Mouse (Mus musculus) kidney, embryonic 14.5 days (tissue): Measurements from ENCODE around the gene Izumo4. TPM values are rescaled to one million over a fixed set of nuclear protein-coding genes. Genes with fewer than 3 reads are reported as not detected.
A peak's percentile ranks its signal among the peaks of the same experiment; 100 is the strongest.

Experiments used
- ATAC-seq: fragments of 200-750 bp; cut with Nextera tagmentation; 2 replicates; pipeline ENCODE4 v1.8.0; 2017; ENCODE audit warnings: moderate number of reproducible peaks, mild to moderate bottlenecking, moderate TSS enrichment, moderate library complexity; ENCODE audit not compliant: low FRiP score, low TSS enrichment
- H3K27ac ChIP-seq: fragments of 300-500 bp; sonication (generic); 2 replicates; pipeline ENCODE4 v1.5.1; 2014; ENCODE audit warnings: low read depth, mild to moderate bottlenecking, low read length, moderate library complexity, mixed read lengths
- H3K27me3 ChIP-seq: fragments of 300-500 bp; sonication (generic); 2 replicates; pipeline ENCODE4 v1.6.1; 2014; ENCODE audit warnings: mild to moderate bottlenecking, low read length; ENCODE audit not compliant: control insufficient read depth, insufficient read depth
- H3K36me3 ChIP-seq: fragments of 300-500 bp; sonication (generic); 2 replicates; pipeline ENCODE4 v1.6.1; 2014; ENCODE audit warnings: low read length, mixed read lengths; ENCODE audit not compliant: control insufficient read depth, insufficient read depth
- H3K4me1 ChIP-seq: fragments of 300-500 bp; sonication (generic); 2 replicates; pipeline ENCODE4 v1.6.1; 2014; ENCODE audit warnings: low read length, mixed read lengths; ENCODE audit not compliant: control insufficient read depth, insufficient read depth
- H3K4me2 ChIP-seq: fragments of 300-500 bp; sonication (generic); replicated peaks from 2 replicates; pipeline ENCODE4 v1.6.1; 2014; ENCODE audit warnings: low read depth, mild to moderate bottlenecking, low read length
- H3K4me3 ChIP-seq: fragments of 300-500 bp; sonication (generic); 2 replicates; pipeline ENCODE4 v1.5.1; 2014; ENCODE audit warnings: mild to moderate bottlenecking, low read length
- H3K9ac ChIP-seq: fragments of 300-500 bp; sonication (generic); 2 replicates; pipeline ENCODE4 v1.6.1; 2014; ENCODE audit warnings: low read depth, mild to moderate bottlenecking, low read length, moderate library complexity
- H3K9me3 ChIP-seq: fragments of 300-500 bp; sonication (generic); 2 replicates; pipeline ENCODE4 v1.6.1; 2016; ENCODE audit warnings: low read length; ENCODE audit not compliant: control insufficient read depth
- WGBS: fragments of 180-500 bp; shearing (Covaris S2); extraction: QIAGEN DNeasy Blood & Tissue Kit; methylation state at CpG from one replicate; pipeline ENCODE4 v1.1.7; 2014; 5-methylcytosine and 5-hydroxymethylcytosine counted together
- polyA plus RNA-seq: library from polyadenylated mRNA; unstranded; fragments of >200 nt; fragmentation: Nextera tagmentation; extraction: Ambion mirVana; gene quantifications from 2 replicates; pipeline ENCODE4 v1.2.1, GENCODE M21; 2014

Izumo4 gene
- polyA plus RNA-seq, 1 experiment from 2014 or later: 8.5 TPM

GRCm38 (mm10) chr10:80679556-80680259, 22.3 kb upstream of the Izumo4 start:
- H3K4me2 ChIP-seq: no peak overlapping the region

GRCm38 (mm10) chr10:80680260-80680696, 21.7 kb upstream of the Izumo4 start:
- no peaks in the 10 kb centered on the region for H3K9me3 ChIP-seq
- WGBS: 67% methylated on average over 2 of the region's 2 CpGs
- peaks cover 3% of the 10 kb centered on the region for H3K36me3 ChIP-seq
- no peak overlapping the region for H3K4me3 ChIP-seq
- no peak overlapping the region for H3K4me2 ChIP-seq
- H3K27ac ChIP-seq: peak overlapping the region; percentile 99
- H3K27me3 ChIP-seq: no peaks in the 10 kb centered on the region
- peaks cover 39% of the 10 kb centered on the region for H3K4me1 ChIP-seq
- ATAC-seq: no peak
- H3K9ac ChIP-seq: no peak overlapping the region

More at GRCm38 (mm10) chr10:80679556-80680259, 22.3 kb upstream of the Izumo4 start:
- Histone ChIP-seq H3K27ac (peak overlapping the region; percentile 99), H3K9ac (no peak overlapping the region), H3K4me3 (no peak overlapping the region), H3K9me3 (no peaks in the 10 kb centered on the region), H3K4me1 (peaks cover 42% of the 10 kb centered on the region), H3K36me3 (no peaks in the 10 kb centered on the region), H3K27me3 (no peaks in the 10 kb centered on the region)
- 25% methylated on average over 9 of the region's 9 CpGs for WGBS
- ATAC-seq: no peak

GRCm38 (mm10) chr10:80682003-80682402, 20.0 kb upstream of the Izumo4 start:
- no peak for ATAC-seq
- H3K4me1 ChIP-seq: peaks cover 34% of the 10 kb centered on the region
- H3K27me3 ChIP-seq: no peaks in the 10 kb centered on the region
- peaks cover 21% of the 10 kb centered on the region for H3K36me3 ChIP-seq
- no peak overlapping the region for H3K27ac ChIP-seq
- 95% methylated on average over 6 of the region's 6 CpGs for WGBS
- no peak overlapping the region for H3K4me3 ChIP-seq
- no peak overlapping the region for H3K9ac ChIP-seq
- no peak overlapping the region for H3K4me2 ChIP-seq
- no peaks in the 10 kb centered on the region for H3K9me3 ChIP-seq

DNA sequence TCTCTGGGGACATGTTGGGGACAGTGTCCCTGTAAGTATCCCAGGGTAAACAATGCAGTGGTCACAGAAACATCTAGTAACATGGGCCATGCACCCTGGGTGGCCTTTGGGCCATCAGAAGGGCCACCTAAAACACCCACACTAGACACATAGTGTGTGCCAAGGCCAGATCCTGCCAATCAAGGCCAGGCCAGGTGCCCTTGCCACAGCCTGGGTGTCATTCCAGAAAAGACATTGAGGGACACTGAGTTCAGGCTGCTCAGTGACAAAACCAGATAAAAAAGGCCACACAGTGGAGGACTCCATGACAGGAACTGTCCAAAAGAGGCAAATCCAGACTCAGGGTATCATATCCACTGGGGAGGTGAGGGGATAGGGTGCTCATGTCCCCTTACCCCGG, 18.3 kb upstream of the Izumo4 start:
- Histone ChIP-seq H3K4me3 (no peak overlapping the region), H3K4me2 (no peak overlapping the region), H3K9me3 (no peaks in the 10 kb centered on the region), H3K9ac (no peak overlapping the region), H3K36me3 (peaks cover 23% of the 10 kb centered on the region), H3K4me1 (peaks cover 18% of the 10 kb centered on the region), H3K27ac (no peak overlapping the region), H3K27me3 (no peaks in the 10 kb centered on the region)
- WGBS: 100% methylated on average over 1 of the region's 1 CpGs
- no peak for ATAC-seq

DNA sequence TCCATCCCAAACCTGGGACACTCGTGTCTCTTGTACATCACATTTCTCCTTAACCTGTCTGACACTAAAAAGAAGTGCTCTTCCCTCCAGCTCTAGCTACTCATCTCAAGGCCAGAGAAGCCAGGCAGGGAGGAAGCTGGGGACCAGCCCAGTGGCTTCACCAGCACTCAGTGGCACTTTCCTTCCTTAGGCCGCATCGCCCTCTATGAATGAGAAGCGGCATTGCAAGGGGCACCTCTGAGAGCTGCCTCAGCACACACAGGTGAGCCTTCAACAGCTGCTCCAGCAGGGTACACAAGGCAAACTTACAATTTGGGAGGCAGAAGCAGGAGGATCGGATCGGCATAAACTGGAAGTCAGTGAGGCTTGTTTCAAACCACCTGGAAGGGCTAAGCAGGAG, 17.8 kb upstream of the Izumo4 start:
- Histone ChIP-seq H3K4me3 (no peak overlapping the region), H3K27ac (no peak overlapping the region), H3K4me1 (peaks cover 12% of the 10 kb centered on the region), H3K9me3 (no peaks in the 10 kb centered on the region), H3K36me3 (peaks cover 24% of the 10 kb centered on the region), H3K9ac (no peak overlapping the region), H3K27me3 (no peaks in the 10 kb centered on the region), H3K4me2 (no peak overlapping the region)
- no peak for ATAC-seq
- 48% methylated on average over 6 of the region's 6 CpGs for WGBS

DNA sequence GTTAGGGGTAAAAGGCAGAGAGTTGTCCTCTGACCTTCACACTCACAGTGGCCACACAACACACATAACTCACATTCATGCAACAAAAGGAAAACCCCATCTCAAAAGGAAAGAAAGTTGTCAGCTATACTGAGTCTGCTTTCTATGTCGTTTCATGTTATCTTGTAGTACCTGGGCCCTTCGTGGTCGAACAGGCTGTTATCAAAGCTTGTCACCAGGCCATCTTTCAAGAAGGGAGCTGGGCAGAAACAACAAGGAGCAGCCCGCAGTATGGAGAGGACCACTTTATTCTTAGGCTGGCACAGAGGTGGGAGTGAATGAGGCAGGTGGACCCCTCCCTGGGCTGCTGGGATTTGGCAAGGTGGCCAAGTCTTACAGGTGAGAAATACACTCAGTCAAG, 17.0 kb upstream of the Izumo4 start:
- ATAC-seq: no peak
- no peak overlapping the region for H3K4me2 ChIP-seq
- H3K36me3 ChIP-seq: peaks cover 32% of the 10 kb centered on the region
- no peaks in the 10 kb centered on the region for H3K9me3 ChIP-seq
- H3K27ac ChIP-seq: no peak overlapping the region
- peaks cover 5% of the 10 kb centered on the region; the same call in 1 of the 2 replicates for H3K4me1 ChIP-seq
- H3K27me3 ChIP-seq: no peaks in the 10 kb centered on the region
- 92% methylated on average over 4 of the region's 4 CpGs for WGBS
- no peak overlapping the region for H3K9ac ChIP-seq
- no peak overlapping the region for H3K4me3 ChIP-seq

DNA sequence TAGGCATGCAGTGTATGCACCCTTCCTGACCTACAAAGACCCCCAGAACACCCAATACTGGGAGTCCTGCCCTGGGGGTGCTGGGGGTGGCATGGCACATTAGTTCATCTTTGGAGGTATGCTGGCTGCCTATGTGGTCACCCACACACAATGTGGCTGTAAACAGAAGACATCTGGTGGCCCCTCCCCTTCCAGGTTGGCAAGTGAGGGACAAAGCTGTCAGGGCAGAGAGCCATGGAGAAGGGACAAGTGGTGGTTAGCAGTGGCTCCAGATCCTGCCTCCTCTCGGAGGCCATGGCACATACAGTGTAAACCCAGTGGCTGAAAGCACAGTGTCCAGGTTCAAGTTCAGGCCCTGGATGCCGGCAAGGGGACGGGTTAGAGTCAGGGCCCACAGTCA, 15.4 kb upstream of the Izumo4 start:
- H3K27me3 ChIP-seq: no peaks in the 10 kb centered on the region
- H3K4me1 ChIP-seq: no peaks in the 10 kb centered on the region
- no peak for ATAC-seq
- no peaks in the 10 kb centered on the region for H3K9me3 ChIP-seq
- H3K36me3 ChIP-seq: peaks cover 40% of the 10 kb centered on the region
- H3K27ac ChIP-seq: no peak overlapping the region
- H3K4me2 ChIP-seq: no peak overlapping the region
- no peak overlapping the region for H3K4me3 ChIP-seq
- no peak overlapping the region for H3K9ac ChIP-seq
- 94% methylated on average over 3 of the region's 3 CpGs for WGBS

DNA sequence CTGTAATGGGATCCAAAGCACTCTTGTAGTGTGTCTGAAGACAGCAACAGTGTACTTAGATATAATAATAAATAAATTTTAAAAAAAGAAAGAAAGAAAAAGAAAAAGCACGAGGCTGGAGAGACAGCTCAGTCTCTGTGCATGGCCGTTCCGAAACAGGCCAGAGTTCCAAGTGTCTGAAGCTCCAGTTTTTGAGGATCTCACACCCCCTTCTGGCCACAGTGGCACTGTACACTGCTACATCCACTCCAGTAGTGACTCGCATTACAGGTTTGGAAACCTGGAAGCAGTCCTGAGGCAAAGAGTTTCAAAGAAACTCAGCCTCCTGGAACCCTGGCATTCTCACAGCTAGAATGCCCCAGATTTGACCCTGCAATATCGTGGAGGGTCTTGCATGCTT, 14.1 kb upstream of the Izumo4 start:
- no peak overlapping the region for H3K4me3 ChIP-seq
- 35% methylated on average over 5 of the region's 5 CpGs for WGBS
- no peak overlapping the region for H3K9ac ChIP-seq
- H3K27me3 ChIP-seq: no peaks in the 10 kb centered on the region
- no peak overlapping the region for H3K4me2 ChIP-seq
- H3K4me1 ChIP-seq: no peaks in the 10 kb centered on the region
- peaks cover 40% of the 10 kb centered on the region for H3K36me3 ChIP-seq
- peak; percentile 66; the same call in 1 of the 2 replicates for ATAC-seq
- no peak overlapping the region for H3K27ac ChIP-seq
- no peaks in the 10 kb centered on the region for H3K9me3 ChIP-seq

DNA sequence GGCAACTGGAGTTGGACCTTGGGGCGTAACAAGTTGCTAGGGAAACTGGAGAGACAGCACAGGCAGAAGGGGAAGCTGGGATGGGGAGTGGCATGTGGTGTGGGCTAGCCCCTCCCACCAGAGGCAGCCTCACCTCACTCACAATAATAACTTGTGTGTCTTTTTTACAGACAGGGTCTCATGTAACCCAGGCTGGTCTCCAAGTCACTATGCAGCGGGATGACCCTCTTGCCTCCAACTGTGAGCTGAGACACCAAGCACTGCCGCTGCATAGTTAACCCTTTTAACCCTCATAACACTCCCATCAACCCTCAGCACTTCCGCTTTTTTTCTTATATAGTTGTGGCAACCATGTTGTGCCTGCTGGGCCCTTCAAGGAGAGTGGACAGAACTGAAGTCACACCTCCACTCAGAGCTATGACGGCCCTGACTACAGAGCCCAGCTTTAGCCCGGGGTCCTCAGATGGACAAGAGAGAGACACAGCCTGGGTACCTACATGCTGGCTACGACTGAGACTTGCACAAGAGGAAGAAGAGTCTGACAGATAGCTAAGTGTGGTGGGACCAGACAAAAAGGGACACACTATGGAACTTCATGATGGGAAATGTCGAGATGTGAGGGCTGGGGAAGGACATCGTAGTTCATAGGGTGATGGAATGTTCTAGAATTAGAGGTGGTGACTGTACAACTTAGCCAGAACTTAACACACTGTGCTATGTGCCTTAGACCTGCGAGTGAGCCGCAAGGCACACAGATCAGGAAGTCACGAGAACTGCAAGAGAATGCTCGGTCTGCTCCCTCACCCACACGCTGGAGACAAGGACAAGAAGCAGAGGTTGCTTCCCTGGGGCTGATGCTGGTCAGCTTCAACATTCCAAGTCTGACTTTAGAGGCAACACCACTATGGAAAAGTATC, 9.5 kb upstream of the Izumo4 start:
- 77% methylated on average over 14 of the region's 14 CpGs for WGBS

More for the DNA sequence above, 9.5 kb upstream of the Izumo4 start:
- ATAC-seq: no peak
- Histone ChIP-seq H3K36me3 (peaks cover 17% of the 10 kb centered on the region), H3K27ac (no peak overlapping the region), H3K9me3 (no peaks in the 10 kb centered on the region), H3K4me1 (0 out of 2 replicates have a peak, but pooled peaks cover 10% of the 10 kb centered on the region), H3K27me3 (no peaks in the 10 kb centered on the region), H3K4me3 (no peak overlapping the region), H3K9ac (no peak overlapping the region), H3K4me2 (no peak overlapping the region)
